Mouse (Mus musculus) bone marrow, adult 2 months (tissue): Measurements from ENCODE around the gene Ceacam16. TPM values are rescaled to one million over a fixed set of nuclear protein-coding genes. Genes with fewer than 3 reads are reported as not detected.

ENCODE experiments used
- H3K27ac ChIP-seq: fragments of 200-500 bp; 2 replicates; pipeline ENCODE4 v1.5.1; 2012; ENCODE audit warnings: low read depth, mild to moderate bottlenecking, control low read depth, inconsistent platforms, low read length; ENCODE audit not compliant: control insufficient read depth, poor library complexity, insufficient read depth
- H3K4me1 ChIP-seq: fragments of 200-500 bp; 2 replicates; pipeline ENCODE4 v1.6.1; 2011; ENCODE audit warnings: low read length; ENCODE audit not compliant: control insufficient read depth, insufficient read depth
- H3K4me3 ChIP-seq: fragments of 200-500 bp; replicated peaks from 2 replicates; pipeline ENCODE3; 2011; ENCODE audit warnings: mild to moderate bottlenecking, low read depth, low read length, control low read depth; ENCODE audit not compliant: control insufficient read depth
- CTCF ChIP-seq: fragments of 200-500 bp; IDR thresholded peaks from 2 replicates; pipeline ENCODE4 v1.5.1; 2011; ENCODE audit warnings: low read length, control low read depth; ENCODE audit not compliant: control insufficient read depth, insufficient read depth
- POLR2A ChIP-seq: fragments of 200-500 bp; IDR thresholded peaks from 2 replicates; pipeline ENCODE4 v1.6.1; 2011; ENCODE audit warnings: low read depth, mild to moderate bottlenecking, control low read depth, low read length, borderline replicate concordance; ENCODE audit not compliant: control insufficient read depth
- WGBS: fragments of 180-500 bp; shearing (Covaris S2); methylation state at CpG from one replicate; pipeline ENCODE4 v1.1.7; 2018; 5-methylcytosine and 5-hydroxymethylcytosine counted together
- polyA plus RNA-seq: library from polyadenylated mRNA; stranded (reverse); fragments of >200 nt; gene quantifications from 2 replicates; pipeline ENCODE4 v1.2.4, GENCODE M21; 2011; ENCODE audit warnings: low replicate concordance; ENCODE audit not compliant: missing spikeins, insufficient read depth, insufficient read length

Gene Ceacam16
- polyA plus RNA-seq, 1 experiment = 3.8 TPM

DNA sequence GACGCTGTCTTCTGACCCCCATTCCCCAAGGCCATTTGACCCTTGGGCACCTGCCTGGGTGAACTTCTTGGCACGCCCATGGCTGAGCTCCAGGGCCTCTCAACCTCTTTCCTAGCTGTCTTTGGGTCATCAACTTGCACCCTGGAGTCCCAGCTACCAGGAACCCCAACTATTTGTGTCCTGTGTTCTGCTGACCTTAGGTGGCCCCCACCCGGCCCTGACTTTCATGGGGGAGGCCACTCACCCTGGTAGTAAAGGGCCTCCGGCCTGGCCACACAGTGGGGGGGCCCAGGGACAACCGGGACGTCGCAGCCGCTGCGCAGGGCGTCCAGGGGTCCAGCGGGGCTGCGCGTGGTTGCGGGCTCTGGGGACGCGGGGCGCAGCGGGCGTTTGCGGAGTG lies 38.9 kb downstream of the Ceacam16 start:
- WGBS = 8% methylated on average over 20 of the region's 20 CpGs
- H3K27ac ChIP-seq = peak overlapping the region; percentile 79
- H3K4me3 ChIP-seq = peak overlapping the region; percentile 57
- H3K4me1 ChIP-seq = peaks cover 2% of the 10 kb centered on the region
- no peak for TF ChIP-seq CTCF
- TF ChIP-seq POLR2A = no peak

DNA sequence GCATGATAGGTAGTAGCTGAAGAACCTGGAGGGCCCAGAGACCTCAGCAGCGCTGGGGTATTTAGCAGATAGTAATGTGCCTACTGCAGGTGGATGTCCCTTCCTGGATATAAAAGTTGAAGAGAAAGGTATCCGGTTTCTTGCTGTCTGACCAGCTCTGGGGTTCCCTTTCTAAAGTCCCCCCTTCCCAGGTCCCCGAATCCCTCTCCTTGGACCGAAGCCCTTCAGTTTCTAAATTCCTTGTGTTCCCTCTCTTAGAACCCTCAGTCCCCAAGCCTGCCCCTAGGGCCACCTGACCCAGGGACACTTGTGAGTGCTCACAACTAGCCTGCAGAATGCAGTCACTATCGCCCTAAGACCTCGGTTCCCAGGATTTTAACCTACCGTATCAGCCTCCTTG lies 39.5 kb downstream of the Ceacam16 start:
- Histone ChIP-seq H3K27ac (no peak overlapping the region), H3K4me1 (peaks cover 2% of the 10 kb centered on the region), H3K4me3 (peak overlapping the region; percentile 17)
- TF ChIP-seq POLR2A (no peak), CTCF (no peak)
- WGBS = 78% methylated on average over 7 of the region's 7 CpGs

DNA sequence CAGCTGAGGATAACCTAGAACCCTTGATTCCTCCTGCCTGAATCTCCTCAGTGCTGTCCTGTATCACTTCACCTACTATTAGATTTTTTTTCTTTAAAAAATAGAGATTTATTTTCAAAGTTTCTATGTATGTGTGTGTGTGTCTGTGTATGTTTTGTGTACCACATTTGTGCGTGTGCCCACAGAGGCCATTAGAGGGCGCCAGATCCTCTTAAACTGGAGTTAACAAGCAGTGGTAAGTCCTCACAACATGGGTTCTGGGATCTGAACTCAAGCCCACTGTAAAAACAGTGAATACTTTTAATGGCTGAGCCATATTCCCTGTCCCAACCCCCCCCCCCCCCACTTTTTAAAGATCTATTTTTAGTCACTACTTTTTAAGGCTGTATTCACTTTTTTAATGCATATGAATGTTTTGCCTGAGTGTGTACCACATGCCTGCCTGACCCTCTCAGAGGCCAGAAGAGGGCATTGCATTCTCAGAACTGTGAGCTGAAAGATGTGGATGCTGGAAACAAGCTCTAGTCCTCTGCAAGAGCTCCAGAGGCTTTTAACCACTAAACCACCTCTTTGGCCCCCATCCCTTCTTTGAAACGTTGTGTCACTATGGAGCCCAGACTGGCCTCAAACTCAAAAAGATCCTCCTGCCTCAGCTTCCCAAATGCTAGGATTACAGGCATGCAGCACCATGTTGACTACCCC lies 40.6 kb downstream of the Ceacam16 start:
- 63% methylated on average over 3 of the region's 3 CpGs for WGBS
- TF ChIP-seq CTCF (peak; percentile 27; the same call in 1 of the 2 replicates), POLR2A (no peak)
- Histone ChIP-seq H3K27ac (no peak overlapping the region), H3K4me3 (no peak overlapping the region), H3K4me1 (peaks cover 2% of the 10 kb centered on the region)

GRCm38 (mm10) chr7:19818875-19819274 lies 42.2 kb downstream of the Ceacam16 start:
- no peak for TF ChIP-seq POLR2A
- no peak for TF ChIP-seq CTCF
- 78% methylated on average over 7 of the region's 7 CpGs for WGBS
- H3K4me3 ChIP-seq = no peak overlapping the region
- no peak overlapping the region for H3K27ac ChIP-seq
- peaks cover 4% of the 10 kb centered on the region for H3K4me1 ChIP-seq

- TF ChIP-seq POLR2A = no peak
- no peak for TF ChIP-seq CTCF
- 74% methylated on average over 5 of the region's 5 CpGs for WGBS
- peak overlapping the region; percentile 79; the same call in 1 of the 2 replicates for H3K27ac ChIP-seq
- H3K4me1 ChIP-seq = peaks cover 4% of the 10 kb centered on the region
- no peak overlapping the region for H3K4me3 ChIP-seq
Observed at GRCm38 (mm10) chr7:19818440-19818839, 42.7 kb downstream of the Ceacam16 start.

GRCm38 (mm10) chr7:19817382-19818105 lies 43.6 kb downstream of the Ceacam16 start:
- Histone ChIP-seq H3K4me1 (peaks cover 4% of the 10 kb centered on the region), H3K27ac (peak overlapping the region; percentile 79), H3K4me3 (peak overlapping the region; percentile 63)
- WGBS = 7% methylated on average over 15 of the region's 15 CpGs
- TF ChIP-seq POLR2A (peak; percentile 42; the same call in 1 of the 2 replicates), CTCF (no peak)

DNA sequence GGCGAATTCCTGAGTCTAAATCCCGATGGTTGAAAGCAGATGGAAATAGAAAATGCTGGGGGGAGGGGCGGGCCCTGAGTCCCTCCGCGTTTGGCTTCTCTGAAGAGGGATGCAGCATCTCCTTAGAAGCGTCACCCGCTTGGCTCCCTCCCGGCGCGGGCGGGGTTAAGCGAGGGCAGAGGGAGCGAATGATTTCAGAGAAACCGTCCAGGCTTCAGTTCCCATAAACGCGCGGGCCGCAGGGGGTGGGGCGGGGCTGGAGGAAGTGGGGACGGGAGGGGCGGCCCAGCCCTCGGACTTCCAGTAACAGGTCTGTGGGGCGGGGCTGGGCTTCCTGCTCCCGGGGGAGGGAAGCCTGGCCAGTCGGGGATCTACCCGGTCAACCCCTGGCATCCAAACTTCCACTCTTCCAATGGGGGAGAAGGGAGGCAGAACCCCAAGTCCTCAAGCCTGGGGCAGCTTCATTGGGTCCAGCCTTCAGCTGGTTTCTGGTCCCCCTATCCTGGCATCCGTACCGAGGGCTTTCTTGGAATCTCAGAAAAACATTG lies 44.8 kb downstream of the Ceacam16 start:
- H3K4me3 ChIP-seq = peak overlapping the region; percentile 63
- 0 out of 2 replicates have a peak, but pooled peaks have one; percentile 28 for TF ChIP-seq POLR2A
- no peak for TF ChIP-seq CTCF
- WGBS = 1% methylated on average over 28 of the region's 28 CpGs
- H3K27ac ChIP-seq = peak overlapping the region; percentile 90
- peaks cover 4% of the 10 kb centered on the region for H3K4me1 ChIP-seq

GRCm38 (mm10) chr7:19815296-19816223 lies 45.5 kb downstream of the Ceacam16 start:
- H3K27ac ChIP-seq = peak overlapping the region; percentile 90
- WGBS = 32% methylated on average over 17 of the region's 17 CpGs
- peak overlapping the region; percentile 56 for H3K4me3 ChIP-seq
- H3K4me1 ChIP-seq = peaks cover 4% of the 10 kb centered on the region
- TF ChIP-seq CTCF (no peak), POLR2A (no peak)
